Mouse (Mus musculus): ENCODE data around the gene Grk4.

DNA sequence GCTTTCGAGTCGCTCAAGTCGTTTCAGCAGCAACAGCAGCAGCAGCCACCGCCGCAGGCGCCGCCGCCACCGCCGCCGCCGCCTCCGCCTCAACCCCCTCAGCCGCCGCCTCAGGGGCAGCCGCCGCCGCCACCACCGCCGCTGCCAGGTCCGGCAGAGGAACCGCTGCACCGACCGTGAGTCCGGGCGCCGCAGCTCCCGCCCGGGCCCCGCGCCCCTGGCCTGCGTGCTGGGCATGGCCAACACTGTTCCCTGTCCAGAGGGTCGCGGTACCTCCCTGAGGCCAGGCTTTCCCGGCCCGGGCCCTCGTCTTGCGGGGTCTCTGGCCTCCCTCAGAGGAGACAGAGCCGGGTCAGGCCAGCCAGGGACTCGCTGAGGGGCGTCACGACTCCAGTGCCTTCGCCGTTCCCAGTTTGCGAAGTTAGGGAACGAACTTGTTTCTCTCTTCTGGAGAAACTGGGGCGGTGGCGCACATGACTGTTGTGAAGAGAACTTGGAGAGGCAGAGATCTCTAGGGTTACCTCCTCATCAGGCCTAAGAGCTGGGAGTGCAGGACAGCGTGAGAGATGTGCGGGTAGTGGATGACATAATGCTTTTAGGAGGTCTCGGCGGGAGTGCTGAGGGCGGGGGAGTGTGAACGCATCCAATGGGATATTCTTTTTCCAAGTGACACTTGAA lies 101.9 kb downstream of the Grk4 start:
- TF ChIP-seq CTCF (IDR thresholded peaks at IDR 0.05; ENCODE audit: control insufficient read depth, insufficient read depth, insufficient replicate concordance, low read depth, low read length): no peak
- no peak for TF ChIP-seq POLR2A (IDR thresholded peaks at IDR 0.05; ENCODE audit: control insufficient read depth, low read depth, low read length)

All from testis, adult 2 months (tissue).